Mouse (Mus musculus): ENCODE data around the gene Ifnk. TPM values are rescaled to one million over a fixed set of nuclear protein-coding genes. Genes with fewer than 3 reads are reported as not detected.

Gene Ifnk
- polyA plus RNA-seq, 1 experiment: not detected

- no peaks in the 10 kb centered on the region for H3K27me3 ChIP-seq (ENCODE audit: control insufficient read depth, insufficient read depth, low read length)
- H3K4me3 ChIP-seq (ENCODE audit: low read depth, low read length): no peak overlapping the region
- H3K4me1 ChIP-seq (ENCODE audit: control insufficient read depth, insufficient read depth, insufficient read length, low read length): peaks cover 7% of the 10 kb centered on the region
- WGBS: 26% methylated on average over 2 of the region's 2 CpGs
- no peaks in the 10 kb centered on the region for H3K36me3 ChIP-seq (ENCODE audit: control insufficient read depth, insufficient read depth, low read length)
- no peak for TF ChIP-seq POLR2A (IDR thresholded peaks at IDR 0.05; ENCODE audit: low read depth, low read length)
- no peak overlapping the region for H3K27ac ChIP-seq (ENCODE audit: insufficient read depth, low read depth, low read length)
Observed at GRCm38 (mm10) chr4:35118851-35119250, 33.0 kb upstream of the Ifnk start.

DNA sequence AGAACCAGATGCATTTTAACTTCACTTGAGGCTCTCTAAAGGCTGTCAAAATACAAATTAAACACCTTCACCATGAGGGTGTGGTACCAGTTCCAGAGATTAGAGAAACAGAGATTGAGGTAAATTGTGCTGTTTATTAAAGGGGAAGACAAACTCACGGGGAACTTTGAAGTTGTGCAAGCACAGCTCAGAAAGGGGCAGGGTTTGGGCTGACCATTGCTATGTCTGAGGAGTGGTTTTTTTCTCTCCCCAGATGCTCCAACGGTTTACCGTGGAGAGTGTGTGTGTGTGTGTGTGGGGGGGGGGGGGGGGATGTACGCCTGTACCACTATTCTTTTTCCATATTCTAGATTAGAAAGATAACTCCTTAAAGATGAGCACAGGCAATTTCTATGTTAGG, 31.7 kb upstream of the Ifnk start:
- H3K27ac ChIP-seq (ENCODE audit: insufficient read depth, low read depth, low read length): no peak overlapping the region
- TF ChIP-seq POLR2A (IDR thresholded peaks at IDR 0.05; ENCODE audit: low read depth, low read length): no peak
- TF ChIP-seq CTCF (IDR thresholded peaks at IDR 0.05; ENCODE audit: extremely low read depth, insufficient read length, insufficient replicate concordance, low read depth, low read length): no peak
- no peaks in the 10 kb centered on the region for H3K27me3 ChIP-seq (ENCODE audit: control insufficient read depth, insufficient read depth, low read length)
- no peaks in the 10 kb centered on the region for H3K36me3 ChIP-seq (ENCODE audit: control insufficient read depth, insufficient read depth, low read length)
- no peak overlapping the region for H3K4me3 ChIP-seq (ENCODE audit: low read depth, low read length)
- WGBS: 31% methylated on average over 4 of the region's 4 CpGs
- H3K4me1 ChIP-seq (ENCODE audit: control insufficient read depth, insufficient read depth, insufficient read length, low read length): peaks cover 4% of the 10 kb centered on the region; the same call in 1 of the 2 replicates

- WGBS: 50% methylated on average over 8 of the region's 8 CpGs
- Histone ChIP-seq H3K27ac (ENCODE audit: insufficient read depth, low read depth, low read length) (no peak overlapping the region), H3K4me3 (ENCODE audit: low read depth, low read length) (no peak overlapping the region), H3K4me1 (ENCODE audit: control insufficient read depth, insufficient read depth, insufficient read length, low read length) (peaks cover 6% of the 10 kb centered on the region), H3K36me3 (ENCODE audit: control insufficient read depth, insufficient read depth, low read length) (no peaks in the 10 kb centered on the region), H3K27me3 (ENCODE audit: control insufficient read depth, insufficient read depth, low read length) (no peaks in the 10 kb centered on the region)
- TF ChIP-seq POLR2A (IDR thresholded peaks at IDR 0.05; ENCODE audit: low read depth, low read length) (no peak), CTCF (IDR thresholded peaks at IDR 0.05; ENCODE audit: extremely low read depth, insufficient read length, insufficient replicate concordance, low read depth, low read length) (no peak)
Observed at GRCm38 (mm10) chr4:35120575-35120974, 31.3 kb upstream of the Ifnk start.

DNA sequence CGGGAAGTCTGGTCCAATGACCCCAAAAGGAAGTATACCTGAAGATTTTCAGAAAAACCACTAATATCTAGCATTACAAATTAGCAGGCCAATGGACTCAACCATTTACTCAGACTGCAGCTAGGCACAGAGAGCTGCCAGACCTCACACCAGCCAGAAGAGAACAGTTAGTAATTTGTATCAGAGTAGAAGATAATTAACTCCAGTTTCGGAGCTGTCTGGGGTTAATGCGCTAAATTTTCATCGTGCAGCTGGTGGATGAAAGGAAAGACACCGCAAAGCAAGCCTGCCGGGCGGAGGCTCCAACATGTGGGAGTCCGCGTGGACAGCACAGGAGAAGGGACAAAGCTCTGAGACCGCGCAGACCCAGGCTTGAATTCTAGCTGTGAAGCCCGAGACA, 30.8 kb upstream of the Ifnk start:
- Histone ChIP-seq H3K27me3 (ENCODE audit: control insufficient read depth, insufficient read depth, low read length) (no peaks in the 10 kb centered on the region), H3K4me1 (ENCODE audit: control insufficient read depth, insufficient read depth, insufficient read length, low read length) (peaks cover 8% of the 10 kb centered on the region), H3K4me3 (ENCODE audit: low read depth, low read length) (no peak overlapping the region), H3K27ac (ENCODE audit: insufficient read depth, low read depth, low read length) (no peak overlapping the region), H3K36me3 (ENCODE audit: control insufficient read depth, insufficient read depth, low read length) (no peaks in the 10 kb centered on the region)
- TF ChIP-seq CTCF (IDR thresholded peaks at IDR 0.05; ENCODE audit: extremely low read depth, insufficient read length, insufficient replicate concordance, low read depth, low read length) (no peak), POLR2A (IDR thresholded peaks at IDR 0.05; ENCODE audit: low read depth, low read length) (no peak)
- WGBS: 50% methylated on average over 12 of the region's 12 CpGs

DNA sequence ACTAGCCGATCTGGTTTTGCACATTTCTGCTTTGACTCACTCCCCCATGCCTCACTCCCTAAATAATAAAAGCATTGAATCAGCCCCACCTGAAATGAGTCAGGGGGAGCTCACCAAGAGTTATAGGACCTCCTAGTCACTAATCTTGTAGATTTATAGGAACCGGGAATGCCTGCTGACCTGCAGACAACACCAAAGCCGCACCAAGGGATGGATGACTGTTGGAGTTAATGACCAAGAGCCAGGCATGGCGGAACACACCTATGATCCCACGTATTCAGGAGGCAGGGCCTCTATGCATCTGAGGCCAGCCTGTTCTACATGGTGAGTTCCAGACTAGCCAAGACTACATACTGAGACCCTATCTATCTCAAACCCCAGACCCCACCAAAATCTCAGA, 28.8 kb upstream of the Ifnk start:
- no peak overlapping the region for H3K27ac ChIP-seq (ENCODE audit: insufficient read depth, low read depth, low read length)
- no peaks in the 10 kb centered on the region for H3K27me3 ChIP-seq (ENCODE audit: control insufficient read depth, insufficient read depth, low read length)

GRCm38 (mm10) chr4:35124027-35124426, 27.8 kb upstream of the Ifnk start:
- no peak overlapping the region for H3K4me3 ChIP-seq (ENCODE audit: low read depth, low read length)
- H3K27ac ChIP-seq (ENCODE audit: insufficient read depth, low read depth, low read length): no peak overlapping the region
- WGBS: 82% methylated on average over 11 of the region's 11 CpGs
- H3K27me3 ChIP-seq (ENCODE audit: control insufficient read depth, insufficient read depth, low read length): no peaks in the 10 kb centered on the region
- TF ChIP-seq POLR2A (IDR thresholded peaks at IDR 0.05; ENCODE audit: low read depth, low read length): no peak
- TF ChIP-seq CTCF (IDR thresholded peaks at IDR 0.05; ENCODE audit: extremely low read depth, insufficient read length, insufficient replicate concordance, low read depth, low read length): no peak
- no peaks in the 10 kb centered on the region for H3K36me3 ChIP-seq (ENCODE audit: control insufficient read depth, insufficient read depth, low read length)
- H3K4me1 ChIP-seq (ENCODE audit: control insufficient read depth, insufficient read depth, insufficient read length, low read length): peaks cover 12% of the 10 kb centered on the region

More for the DNA sequence above, 28.8 kb upstream of the Ifnk start:
- WGBS: 95% methylated on average over 5 of the region's 5 CpGs
- Histone ChIP-seq H3K4me1 (ENCODE audit: control insufficient read depth, insufficient read depth, insufficient read length, low read length) (peaks cover 12% of the 10 kb centered on the region), H3K36me3 (ENCODE audit: control insufficient read depth, insufficient read depth, low read length) (no peaks in the 10 kb centered on the region), H3K4me3 (ENCODE audit: low read depth, low read length) (no peak overlapping the region)
- TF ChIP-seq CTCF (IDR thresholded peaks at IDR 0.05; ENCODE audit: extremely low read depth, insufficient read length, insufficient replicate concordance, low read depth, low read length) (no peak), POLR2A (IDR thresholded peaks at IDR 0.05; ENCODE audit: low read depth, low read length) (no peak)

DNA sequence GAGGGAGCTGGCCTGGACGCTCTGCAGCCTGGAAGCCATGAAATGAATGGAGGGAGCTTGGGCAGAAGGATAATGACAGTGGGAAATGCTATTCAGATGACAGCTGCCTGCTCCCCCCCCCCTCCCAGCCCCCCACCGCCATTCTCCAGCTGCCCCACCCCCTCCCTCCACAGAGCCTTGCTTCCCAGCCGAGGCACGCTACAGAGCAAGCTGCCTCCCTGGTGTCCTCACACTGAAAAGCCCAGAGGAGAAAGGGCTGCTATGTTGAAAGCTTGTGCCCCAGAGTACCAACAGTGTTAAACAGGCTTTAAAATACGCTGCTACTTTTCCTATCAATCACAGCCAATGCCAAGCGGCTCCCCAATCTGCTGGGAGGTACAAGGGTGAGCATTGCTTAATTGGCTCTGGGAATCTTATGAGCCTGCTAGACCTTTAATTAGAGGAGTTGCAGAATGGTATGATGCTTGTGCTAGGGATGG, 26.5 kb upstream of the Ifnk start:
- Histone ChIP-seq H3K27me3 (ENCODE audit: control insufficient read depth, insufficient read depth, low read length) (no peaks in the 10 kb centered on the region), H3K36me3 (ENCODE audit: control insufficient read depth, insufficient read depth, low read length) (no peaks in the 10 kb centered on the region), H3K27ac (ENCODE audit: insufficient read depth, low read depth, low read length) (no peak overlapping the region), H3K4me1 (ENCODE audit: control insufficient read depth, insufficient read depth, insufficient read length, low read length) (peaks cover 10% of the 10 kb centered on the region), H3K4me3 (ENCODE audit: low read depth, low read length) (no peak overlapping the region)
- no peak for TF ChIP-seq POLR2A (IDR thresholded peaks at IDR 0.05; ENCODE audit: low read depth, low read length)
- TF ChIP-seq CTCF (IDR thresholded peaks at IDR 0.05; ENCODE audit: extremely low read depth, insufficient read length, insufficient replicate concordance, low read depth, low read length): no peak
- WGBS: 25% methylated on average over 6 of the region's 6 CpGs

GRCm38 (mm10) chr4:35126776-35127175, 25.1 kb upstream of the Ifnk start:
- Histone ChIP-seq H3K27ac (ENCODE audit: insufficient read depth, low read depth, low read length) (no peak overlapping the region), H3K4me1 (ENCODE audit: control insufficient read depth, insufficient read depth, insufficient read length, low read length) (peaks cover 10% of the 10 kb centered on the region), H3K27me3 (ENCODE audit: control insufficient read depth, insufficient read depth, low read length) (no peaks in the 10 kb centered on the region), H3K36me3 (ENCODE audit: control insufficient read depth, insufficient read depth, low read length) (no peaks in the 10 kb centered on the region), H3K4me3 (ENCODE audit: low read depth, low read length) (no peak overlapping the region)
- WGBS: 82% methylated on average over 9 of the region's 9 CpGs
- no peak for TF ChIP-seq CTCF (IDR thresholded peaks at IDR 0.05; ENCODE audit: extremely low read depth, insufficient read length, insufficient replicate concordance, low read depth, low read length)
- no peak for TF ChIP-seq POLR2A (IDR thresholded peaks at IDR 0.05; ENCODE audit: low read depth, low read length)

All from small intestine, adult 2 months (tissue).